Mouse (Mus musculus) heart, adult 11 months (tissue): ENCODE results near the gene Atrn.

ENCODE experiments used
- DNase-seq: peaks from one replicate; pipeline ENCODE4 v3.0.0; 2022

Gene Atrn

GRCm38 (mm10) chr2:131042988-131043387, 136.7 kb downstream of the Atrn start, which contains the start of gene Gfra4:
Gene Gfra4 (minus strand): TSS chr2:131043088.
- DNase-seq = no peak

GRCm38 (mm10) chr2:131044354-131044852, 138.1 kb downstream of the Atrn start:
- peak; percentile 92 for DNase-seq

- no peak for DNase-seq
Observed at GRCm38 (mm10) chr2:131044989-131045720, 138.9 kb downstream of the Atrn start.

GRCm38 (mm10) chr2:131046025-131046424, 139.7 kb downstream of the Atrn start:
- no peak for DNase-seq

- peak; percentile 87 for DNase-seq
Observed at GRCm38 (mm10) chr2:131052043-131052442, 145.7 kb downstream of the Atrn start.

- peak; percentile 90 for DNase-seq
Observed at GRCm38 (mm10) chr2:131052862-131053418, 146.6 kb downstream of the Atrn start.

- DNase-seq = peak; percentile 90
Observed at GRCm38 (mm10) chr2:131053851-131054645, 147.8 kb downstream of the Atrn start.

- peak; percentile 82 for DNase-seq
Observed at GRCm38 (mm10) chr2:131054646-131055264, 148.5 kb downstream of the Atrn start.

- peak; percentile 93 for DNase-seq
Observed at GRCm38 (mm10) chr2:131055631-131056030, 149.3 kb downstream of the Atrn start.

- DNase-seq = peak; percentile 91
Observed at GRCm38 (mm10) chr2:131056191-131056590, 149.9 kb downstream of the Atrn start.

- DNase-seq = no peak
Observed at GRCm38 (mm10) chr2:131058672-131059071, 152.4 kb downstream of the Atrn start.

- DNase-seq = peak; percentile 98
Observed at GRCm38 (mm10) chr2:131059377-131059776, 153.1 kb downstream of the Atrn start.

- peak; percentile 98 for DNase-seq
Observed at GRCm38 (mm10) chr2:131059781-131060540, 153.7 kb downstream of the Atrn start.

GRCm38 (mm10) chr2:131060784-131061183, 154.5 kb downstream of the Atrn start:
- DNase-seq = no peak

GRCm38 (mm10) chr2:131061607-131062006, 155.3 kb downstream of the Atrn start:
- no peak for DNase-seq

GRCm38 (mm10) chr2:131063404-131063864, 157.1 kb downstream of the Atrn start, which contains the start of gene Adam33:
Gene Adam33 (minus strand): TSS chr2:131063814.
- DNase-seq = no peak

- no peak for DNase-seq
Observed at GRCm38 (mm10) chr2:131066342-131066741, 160.0 kb downstream of the Atrn start.

- no peak for DNase-seq
Observed at GRCm38 (mm10) chr2:131067481-131067880, 161.2 kb downstream of the Atrn start.

- peak; percentile 87 for DNase-seq
Observed at GRCm38 (mm10) chr2:131072536-131072935, 166.2 kb downstream of the Atrn start.
